Mouse (Mus musculus): ENCODE results near the gene Ttk. TPM values are rescaled to one million over a fixed set of nuclear protein-coding genes. Genes with fewer than 3 reads are reported as not detected.

Gene Ttk
- polyA plus RNA-seq, 1 experiment from 2014 or later = 55.1 TPM

GRCm38 (mm10) chr9:83905820-83906219 lies 71.3 kb downstream of the Ttk start:
- no peaks in the 10 kb centered on the region for H3K4me1 ChIP-seq (ENCODE audit: control insufficient read depth, insufficient read depth, low read length)
- H3K27ac ChIP-seq (replicated peaks; ENCODE audit: low read depth, low read length) = no peak overlapping the region
- no peak overlapping the region for H3K4me2 ChIP-seq (ENCODE audit: low read depth, low read length)
- H3K27me3 ChIP-seq (ENCODE audit: control insufficient read depth, insufficient read depth, low read length) = no peaks in the 10 kb centered on the region
- ATAC-seq (replicated peaks; ENCODE audit: insufficient number of reproducible peaks, low FRiP score, low TSS enrichment, low read depth) = no peak
- H3K9me3 ChIP-seq (replicated peaks; ENCODE audit: control insufficient read depth, low read length) = no peaks in the 10 kb centered on the region
- no peaks in the 10 kb centered on the region for H3K36me3 ChIP-seq (replicated peaks; ENCODE audit: control insufficient read depth, insufficient read depth, low read depth, low read length)
- H3K9ac ChIP-seq (replicated peaks; ENCODE audit: low read length) = no peak overlapping the region
- WGBS = 69% methylated on average over 4 of the region's 4 CpGs
- no peak overlapping the region for H3K4me3 ChIP-seq (ENCODE audit: low read depth, low read length)
- DNase-seq (ENCODE audit: low spot score) = peak; percentile 32

- no peak for DNase-seq (ENCODE audit: low spot score)
- Histone ChIP-seq H3K4me1 (ENCODE audit: control insufficient read depth, insufficient read depth, low read length) (no peaks in the 10 kb centered on the region), H3K27me3 (ENCODE audit: control insufficient read depth, insufficient read depth, low read length) (no peaks in the 10 kb centered on the region), H3K4me3 (ENCODE audit: low read depth, low read length) (no peak overlapping the region), H3K4me2 (ENCODE audit: low read depth, low read length) (no peak overlapping the region), H3K36me3 (replicated peaks; ENCODE audit: control insufficient read depth, insufficient read depth, low read depth, low read length) (no peaks in the 10 kb centered on the region), H3K9me3 (replicated peaks; ENCODE audit: control insufficient read depth, low read length) (no peaks in the 10 kb centered on the region), H3K27ac (replicated peaks; ENCODE audit: low read depth, low read length) (no peak overlapping the region), H3K9ac (replicated peaks; ENCODE audit: low read length) (no peak overlapping the region)
- ATAC-seq (replicated peaks; ENCODE audit: insufficient number of reproducible peaks, low FRiP score, low TSS enrichment, low read depth) = no peak
- WGBS = 87% methylated on average over 3 of the region's 3 CpGs
These were observed 72.5 kb downstream of the Ttk start for GRCm38 (mm10) chr9:83907017-83907416.

- no peaks in the 10 kb centered on the region for H3K36me3 ChIP-seq (replicated peaks; ENCODE audit: control insufficient read depth, insufficient read depth, low read depth, low read length)
- no peak overlapping the region for H3K27ac ChIP-seq (replicated peaks; ENCODE audit: low read depth, low read length)
- H3K4me2 ChIP-seq (ENCODE audit: low read depth, low read length) = no peak overlapping the region
- ATAC-seq (replicated peaks; ENCODE audit: insufficient number of reproducible peaks, low FRiP score, low TSS enrichment, low read depth) = no peak
- WGBS = 95% methylated on average over 2 of the region's 2 CpGs
- no peak for DNase-seq (ENCODE audit: low spot score)
- H3K9ac ChIP-seq (replicated peaks; ENCODE audit: low read length) = no peak overlapping the region
- no peaks in the 10 kb centered on the region for H3K4me1 ChIP-seq (ENCODE audit: control insufficient read depth, insufficient read depth, low read length)
- H3K4me3 ChIP-seq (ENCODE audit: low read depth, low read length) = no peak overlapping the region
- H3K27me3 ChIP-seq (ENCODE audit: control insufficient read depth, insufficient read depth, low read length) = no peaks in the 10 kb centered on the region
- no peaks in the 10 kb centered on the region for H3K9me3 ChIP-seq (replicated peaks; ENCODE audit: control insufficient read depth, low read length)
These were observed 75.3 kb downstream of the Ttk start for GRCm38 (mm10) chr9:83909836-83910235.

- Histone ChIP-seq H3K27ac (replicated peaks; ENCODE audit: low read depth, low read length) (no peak overlapping the region), H3K4me2 (ENCODE audit: low read depth, low read length) (no peak overlapping the region), H3K36me3 (replicated peaks; ENCODE audit: control insufficient read depth, insufficient read depth, low read depth, low read length) (no peaks in the 10 kb centered on the region), H3K27me3 (ENCODE audit: control insufficient read depth, insufficient read depth, low read length) (no peaks in the 10 kb centered on the region), H3K4me1 (ENCODE audit: control insufficient read depth, insufficient read depth, low read length) (no peaks in the 10 kb centered on the region), H3K9ac (replicated peaks; ENCODE audit: low read length) (no peak overlapping the region), H3K4me3 (ENCODE audit: low read depth, low read length) (no peak overlapping the region), H3K9me3 (replicated peaks; ENCODE audit: control insufficient read depth, low read length) (no peaks in the 10 kb centered on the region)
- DNase-seq (ENCODE audit: low spot score) (no peak), ATAC-seq (replicated peaks; ENCODE audit: insufficient number of reproducible peaks, low FRiP score, low TSS enrichment, low read depth) (no peak)
- 75% methylated on average over 2 of the region's 2 CpGs for WGBS
These were observed 76.4 kb downstream of the Ttk start for GRCm38 (mm10) chr9:83910926-83911325.

Other genes with a start within 250 kb of the Ttk start
- gene Elovl4, start 28.4 kb upstream of the Ttk start, polyA plus RNA-seq (2014; fragmentation: Nextera tagmentation; extraction: Ambion mirVana) = 32.0 and 34.7 TPM in 2 replicates
- 68.0 and 83.8 TPM in 2 replicates for gene Bckdhb, start 90.5 kb downstream of the Ttk start, polyA plus RNA-seq (2014; fragmentation: Nextera tagmentation; extraction: Ambion mirVana)

All from embryonic facial prominence, embryonic 11.5 days (tissue).